Mouse (Mus musculus): ENCODE measurements around the gene Rtn4r. TPM values are rescaled to one million over a fixed set of nuclear protein-coding genes. Genes with fewer than 3 reads are reported as not detected.

Rtn4r gene
- polyA plus RNA-seq, 1 experiment from 2014 or later, result 28.7 TPM

- no peaks in the 10 kb centered on the region for H3K4me1 ChIP-seq
- H3K9me3 ChIP-seq (replicated peaks), result no peaks in the 10 kb centered on the region
- no peak overlapping the region for H3K27ac ChIP-seq (replicated peaks)
- no peak overlapping the region for H3K4me3 ChIP-seq (replicated peaks)
- no peaks in the 10 kb centered on the region for H3K27me3 ChIP-seq (replicated peaks)
- WGBS, result 74% methylated on average over 1 of the region's 1 CpGs
- no peaks in the 10 kb centered on the region for H3K36me3 ChIP-seq
- no peak overlapping the region for H3K9ac ChIP-seq (replicated peaks)
- no peak overlapping the region for H3K4me2 ChIP-seq
- no peak for ATAC-seq (ENCODE audit: low FRiP score)
Observed at GRCm38 (mm10) chr16:18103366-18103765, 24.1 kb upstream of the Rtn4r start.

GRCm38 (mm10) chr16:18103808-18104207 lies 23.6 kb upstream of the Rtn4r start:
- ATAC-seq (ENCODE audit: low FRiP score), result no peak
- 42% methylated on average over 6 of the region's 6 CpGs for WGBS

GRCm38 (mm10) chr16:18108221-18108966 lies 19.0 kb upstream of the Rtn4r start:
- Histone ChIP-seq H3K9ac (replicated peaks) (no peak overlapping the region; the same call in 1 of the 2 replicates), H3K36me3 (no peaks in the 10 kb centered on the region), H3K27ac (replicated peaks) (no peak overlapping the region), H3K9me3 (replicated peaks) (no peaks in the 10 kb centered on the region), H3K4me3 (replicated peaks) (no peak overlapping the region), H3K4me1 (no peaks in the 10 kb centered on the region), H3K27me3 (replicated peaks) (no peaks in the 10 kb centered on the region), H3K4me2 (no peak overlapping the region)
- WGBS, result 58% methylated on average over 5 of the region's 5 CpGs
- ATAC-seq (ENCODE audit: low FRiP score), result peak; percentile 85

More at GRCm38 (mm10) chr16:18103808-18104207, 23.6 kb upstream of the Rtn4r start:
- H3K4me1 ChIP-seq, result no peaks in the 10 kb centered on the region
- no peaks in the 10 kb centered on the region for H3K9me3 ChIP-seq (replicated peaks)
- no peaks in the 10 kb centered on the region for H3K27me3 ChIP-seq (replicated peaks)
- H3K36me3 ChIP-seq, result no peaks in the 10 kb centered on the region
- no peak overlapping the region for H3K4me2 ChIP-seq
- no peak overlapping the region for H3K4me3 ChIP-seq (replicated peaks)
- H3K9ac ChIP-seq (replicated peaks), result no peak overlapping the region
- no peak overlapping the region for H3K27ac ChIP-seq (replicated peaks)

- no peak overlapping the region for H3K27ac ChIP-seq (replicated peaks)
- H3K9me3 ChIP-seq (replicated peaks), result no peaks in the 10 kb centered on the region
- H3K4me1 ChIP-seq, result no peaks in the 10 kb centered on the region
- no peak for ATAC-seq (ENCODE audit: low FRiP score)
- H3K4me2 ChIP-seq, result no peak overlapping the region
- H3K4me3 ChIP-seq (replicated peaks), result no peak overlapping the region
- 89% methylated on average over 7 of the region's 7 CpGs for WGBS
- H3K36me3 ChIP-seq, result no peaks in the 10 kb centered on the region
- H3K9ac ChIP-seq (replicated peaks), result no peak overlapping the region
- no peaks in the 10 kb centered on the region for H3K27me3 ChIP-seq (replicated peaks)
Observed at GRCm38 (mm10) chr16:18111042-18111441, 16.4 kb upstream of the Rtn4r start.

- H3K4me2 ChIP-seq, result no peak overlapping the region
- no peak overlapping the region for H3K27ac ChIP-seq (replicated peaks)
- H3K27me3 ChIP-seq (replicated peaks), result no peaks in the 10 kb centered on the region
- H3K4me1 ChIP-seq, result peaks cover 6% of the 10 kb centered on the region; the same call in 1 of the 2 replicates
- WGBS, result 80% methylated on average over 4 of the region's 4 CpGs
- no peaks in the 10 kb centered on the region for H3K36me3 ChIP-seq
- H3K9ac ChIP-seq (replicated peaks), result no peak overlapping the region
- no peak for ATAC-seq (ENCODE audit: low FRiP score)
- no peak overlapping the region for H3K4me3 ChIP-seq (replicated peaks)
- H3K9me3 ChIP-seq (replicated peaks), result no peaks in the 10 kb centered on the region
Observed at GRCm38 (mm10) chr16:18116467-18116866, 11.0 kb upstream of the Rtn4r start.

GRCm38 (mm10) chr16:18118285-18118684 lies 9.2 kb upstream of the Rtn4r start:
- Histone ChIP-seq H3K36me3 (no peaks in the 10 kb centered on the region), H3K27ac (replicated peaks) (no peak overlapping the region), H3K4me3 (replicated peaks) (no peak overlapping the region), H3K27me3 (replicated peaks) (no peaks in the 10 kb centered on the region), H3K4me2 (no peak overlapping the region), H3K9me3 (replicated peaks) (no peaks in the 10 kb centered on the region), H3K4me1 (peaks cover 6% of the 10 kb centered on the region; the same call in 1 of the 2 replicates), H3K9ac (replicated peaks) (no peak overlapping the region)
- WGBS, result 80% methylated on average over 3 of the region's 3 CpGs
- ATAC-seq (ENCODE audit: low FRiP score), result no peak

GRCm38 (mm10) chr16:18119031-18119730 lies 8.3 kb upstream of the Rtn4r start:
- Histone ChIP-seq H3K27ac (replicated peaks) (no peak overlapping the region), H3K27me3 (replicated peaks) (no peaks in the 10 kb centered on the region), H3K4me2 (no peak overlapping the region), H3K9me3 (replicated peaks) (no peaks in the 10 kb centered on the region), H3K9ac (replicated peaks) (no peak overlapping the region), H3K4me1 (peaks cover 6% of the 10 kb centered on the region; the same call in 1 of the 2 replicates), H3K36me3 (no peaks in the 10 kb centered on the region), H3K4me3 (replicated peaks) (no peak overlapping the region)
- WGBS, result 12% methylated on average over 8 of the region's 8 CpGs
- ATAC-seq (ENCODE audit: low FRiP score), result peak; percentile 71

- no peak overlapping the region for H3K9ac ChIP-seq (replicated peaks)
- no peak overlapping the region for H3K4me3 ChIP-seq (replicated peaks)
- peaks cover 14% of the 10 kb centered on the region for H3K4me1 ChIP-seq
- peaks cover 4% of the 10 kb centered on the region; the same call in 1 of the 2 replicates for H3K27me3 ChIP-seq (replicated peaks)
- no peaks in the 10 kb centered on the region for H3K9me3 ChIP-seq (replicated peaks)
- H3K27ac ChIP-seq (replicated peaks), result no peak overlapping the region
- H3K36me3 ChIP-seq, result no peaks in the 10 kb centered on the region
- ATAC-seq (ENCODE audit: low FRiP score), result no peak
- H3K4me2 ChIP-seq, result no peak overlapping the region
- 71% methylated on average over 2 of the region's 2 CpGs for whole genome bisulfite sequencing
Observed at GRCm38 (mm10) chr16:18122740-18123139, 4.7 kb upstream of the Rtn4r start.

GRCm38 (mm10) chr16:18123471-18123870 lies 4.0 kb upstream of the Rtn4r start:
- no peak for ATAC-seq (ENCODE audit: low FRiP score)
- H3K4me2 ChIP-seq, result no peak overlapping the region
- H3K4me1 ChIP-seq, result peaks cover 19% of the 10 kb centered on the region
- H3K36me3 ChIP-seq, result no peaks in the 10 kb centered on the region
- no peak overlapping the region for H3K9ac ChIP-seq (replicated peaks)
- H3K9me3 ChIP-seq (replicated peaks), result no peaks in the 10 kb centered on the region
- 58% methylated on average over 1 of the region's 1 CpGs for WGBS
- no peak overlapping the region for H3K27ac ChIP-seq (replicated peaks)
- H3K27me3 ChIP-seq (replicated peaks), result peaks cover 4% of the 10 kb centered on the region; the same call in 1 of the 2 replicates
- no peak overlapping the region for H3K4me3 ChIP-seq (replicated peaks)

GRCm38 (mm10) chr16:18124040-18124439 lies 3.4 kb upstream of the Rtn4r start:
- Histone ChIP-seq H3K4me3 (replicated peaks) (no peak overlapping the region), H3K9me3 (replicated peaks) (no peaks in the 10 kb centered on the region), H3K4me2 (no peak overlapping the region), H3K9ac (replicated peaks) (no peak overlapping the region), H3K4me1 (peaks cover 24% of the 10 kb centered on the region), H3K36me3 (no peaks in the 10 kb centered on the region), H3K27ac (replicated peaks) (no peak overlapping the region), H3K27me3 (replicated peaks) (peaks cover 4% of the 10 kb centered on the region; the same call in 1 of the 2 replicates)
- no peak for ATAC-seq (ENCODE audit: low FRiP score)
- WGBS, result 74% methylated on average over 4 of the region's 4 CpGs

- Histone ChIP-seq H3K4me2 (no peak overlapping the region), H3K9ac (replicated peaks) (no peak overlapping the region), H3K4me3 (replicated peaks) (no peak overlapping the region), H3K27ac (replicated peaks) (no peak overlapping the region), H3K27me3 (replicated peaks) (peaks cover 4% of the 10 kb centered on the region; the same call in 1 of the 2 replicates), H3K36me3 (no peaks in the 10 kb centered on the region), H3K9me3 (replicated peaks) (no peaks in the 10 kb centered on the region), H3K4me1 (peaks cover 25% of the 10 kb centered on the region)
- WGBS, result 32% methylated on average over 5 of the region's 5 CpGs
- no peak for ATAC-seq (ENCODE audit: low FRiP score)
Observed at GRCm38 (mm10) chr16:18124626-18125025, 2.8 kb upstream of the Rtn4r start.

GRCm38 (mm10) chr16:18125131-18125530 lies 2.3 kb upstream of the Rtn4r start:
- no peaks in the 10 kb centered on the region for H3K36me3 ChIP-seq
- peaks cover 28% of the 10 kb centered on the region for H3K4me1 ChIP-seq
- H3K4me2 ChIP-seq, result no peak overlapping the region
- ATAC-seq (ENCODE audit: low FRiP score), result no peak
- H3K9me3 ChIP-seq (replicated peaks), result no peaks in the 10 kb centered on the region
- 96% methylated on average over 2 of the region's 2 CpGs for WGBS
- H3K4me3 ChIP-seq (replicated peaks), result no peak overlapping the region
- no peak overlapping the region for H3K27ac ChIP-seq (replicated peaks)
- peaks cover 4% of the 10 kb centered on the region; the same call in 1 of the 2 replicates for H3K27me3 ChIP-seq (replicated peaks)
- H3K9ac ChIP-seq (replicated peaks), result no peak overlapping the region
